Comparison of ENCODE assay signal across 8 mouse cellular contexts in the genomic region with DNA sequence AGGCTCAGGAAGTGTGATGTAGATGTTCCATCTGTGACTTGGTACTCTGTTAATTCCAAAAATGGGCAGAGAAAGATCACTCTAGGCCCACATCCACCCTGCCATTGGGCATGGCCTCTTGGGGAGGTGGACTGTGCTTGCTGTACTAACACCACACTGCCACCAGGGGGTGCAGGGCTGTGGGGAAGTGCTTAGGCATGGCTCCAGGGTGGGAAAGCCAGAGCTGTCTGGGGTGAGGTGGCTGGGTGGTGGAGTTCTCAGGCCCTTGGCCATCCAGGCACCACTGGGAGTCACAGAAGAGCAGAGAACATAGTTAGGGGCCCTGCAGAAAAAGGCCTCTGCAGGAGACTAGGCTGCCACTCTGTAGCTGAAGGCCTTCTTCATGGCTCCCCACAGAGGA.
A peak's percentile ranks its signal among the peaks of the same experiment; 100 is the strongest.
DNase-seq lines count a peak whose midpoint lies in the region; ATAC-seq and TF ChIP-seq lines count a peak whose summit lies in the region.
"Had no signal": no experiment of that assay in that cellular context is flagged by ENCODE, and none has a peak within 500 bp of the region (broad histone marks: within the 10 kb centered on the region; RNA-seq: fewer than 3 reads in every experiment).

No protein-coding gene starts in this region.

- TF ChIP-seq CTCF in liver, adult 2 months (IDR thresholded peaks at IDR 0.05; ENCODE audit: low read depth, low read length), result peak; percentile 87
- TF ChIP-seq CTCF in MEL (IDR thresholded peaks at IDR 0.05 in 2 of 3, conservative IDR thresholded peaks at IDR 0.05 in 1 of 3; ENCODE audit: control insufficient read depth in 1 of 3, insufficient read depth in 1 of 3, low read depth in 2 of 3, low read length in 3 of 3, poor library complexity in 1 of 3, severe bottlenecking in 1 of 3), result peak; percentile 62 to 69 (median 67)
- peak; percentile 65 for TF ChIP-seq CTCF in lung, embryonic 14.5 days (IDR thresholded peaks at IDR 0.05; ENCODE audit: low read depth)
- TF ChIP-seq CTCF in thymus, adult 2 months (IDR thresholded peaks at IDR 0.05; ENCODE audit: borderline replicate concordance, control insufficient read depth, extremely low read depth, insufficient read depth, low read length, poor library complexity), result peak; percentile 88

- TF ChIP-seq POLR2A in liver, adult 2 months (IDR thresholded peaks at IDR 0.05; ENCODE audit: extremely low read depth, insufficient read depth, low read length), result no peak
- no peak for TF ChIP-seq POLR2A in MEL (IDR thresholded peaks at IDR 0.05; ENCODE audit: control insufficient read depth in 1 of 2, insufficient read depth in 1 of 2, low read depth in 1 of 2, low read length in 2 of 2, poor library complexity in 1 of 2)
- no peak for TF ChIP-seq POLR2A in thymus, adult 2 months (IDR thresholded peaks at IDR 0.05; ENCODE audit: control insufficient read depth, extremely low read depth, insufficient read depth, low read length, poor library complexity)

- no peak overlapping the region for H3K4me3 ChIP-seq in liver, adult 2 months (ENCODE audit: insufficient read depth, low read depth, low read length)
- H3K4me3 ChIP-seq in liver, embryonic 11.5 days (ENCODE audit: low read depth, low read length), result no peak overlapping the region
- H3K4me3 ChIP-seq in MEL (ENCODE audit: control insufficient read depth in 1 of 2, insufficient read depth in 1 of 2, low read depth in 2 of 2, low read length in 2 of 2), result no peak overlapping the region
- H3K4me3 ChIP-seq in lung, embryonic 14.5 days (ENCODE audit: low read depth, low read length), result no peak overlapping the region
- no peak overlapping the region for H3K4me3 ChIP-seq in thymus, adult 2 months (ENCODE audit: control insufficient read depth, insufficient read depth, low read length)
- H3K4me3 ChIP-seq: heart, embryonic 13.5 days had no signal

- no peak for TF ChIP-seq EP300 in MEL (IDR thresholded peaks at IDR 0.05; ENCODE audit: low read depth in 1 of 2, low read length in 2 of 2)

- no peak overlapping the region for H3K27ac ChIP-seq in liver, adult 2 months (replicated peaks; ENCODE audit: insufficient read depth, low read depth, low read length)
- H3K27ac ChIP-seq in liver, embryonic 11.5 days (ENCODE audit: low read depth, low read length), result no peak overlapping the region
- no peak overlapping the region for H3K27ac ChIP-seq in MEL (ENCODE audit: control insufficient read depth, low read depth, low read length)
- H3K27ac ChIP-seq in lung, embryonic 14.5 days (ENCODE audit: low read depth), result no peak overlapping the region
- H3K27ac ChIP-seq in thymus, adult 2 months (ENCODE audit: control insufficient read depth, insufficient read depth, low read length), result no peak overlapping the region
- H3K27ac ChIP-seq: heart, embryonic 13.5 days had no signal

- no peak overlapping the region for H3K4me2 ChIP-seq in liver, embryonic 11.5 days
- no peak overlapping the region for H3K4me2 ChIP-seq in lung, embryonic 14.5 days
- H3K4me2 ChIP-seq: heart, embryonic 13.5 days had no signal

- no peaks in the 10 kb centered on the region for H3K4me1 ChIP-seq in liver, adult 2 months (ENCODE audit: control insufficient read depth, insufficient read depth, low read length)
- H3K4me1 ChIP-seq in liver, embryonic 11.5 days (replicated peaks; ENCODE audit: control insufficient read depth, insufficient read depth, low read length), result no peaks in the 10 kb centered on the region
- H3K4me1 ChIP-seq in MEL (ENCODE audit: control insufficient read depth in 1 of 2, insufficient read depth in 2 of 2, low read length in 2 of 2), result no peaks in the 10 kb centered on the region
- H3K4me1 ChIP-seq in lung, embryonic 14.5 days (ENCODE audit: insufficient read depth), result no peaks in the 10 kb centered on the region
- no peaks in the 10 kb centered on the region for H3K4me1 ChIP-seq in thymus, adult 2 months (replicated peaks; ENCODE audit: control insufficient read depth, insufficient read depth, low read length)
- H3K4me1 ChIP-seq: heart, embryonic 13.5 days had no signal

- peak; percentile 40 for TF ChIP-seq RAD21 in MEL (IDR thresholded peaks at IDR 0.05; ENCODE audit: low read depth, low read length)

- H3K9me3 ChIP-seq in liver, embryonic 11.5 days (ENCODE audit: control insufficient read depth, low read length), result no peaks in the 10 kb centered on the region
- H3K9me3 ChIP-seq in MEL (replicated peaks; ENCODE audit: insufficient read depth, low read length), result no peaks in the 10 kb centered on the region
- no peaks in the 10 kb centered on the region for H3K9me3 ChIP-seq in lung, embryonic 14.5 days (ENCODE audit: low read depth, low read length)

- no peak for ATAC-seq in liver, embryonic 11.5 days (replicated peaks; ENCODE audit: low FRiP score)
- ATAC-seq in common myeloid progenitor, adult 5-6 weeks (replicated peaks; ENCODE audit: low read depth, poor library complexity, severe bottlenecking), result peak; percentile 93
- ATAC-seq in lung, embryonic 14.5 days (ENCODE audit: insufficient read depth), result no peak

- H3K36me3 ChIP-seq in liver, adult 2 months (ENCODE audit: control insufficient read depth, insufficient read depth, low read length), result no peaks in the 10 kb centered on the region
- H3K36me3 ChIP-seq in liver, embryonic 11.5 days (ENCODE audit: control insufficient read depth, insufficient read depth, low read length), result no peaks in the 10 kb centered on the region
- no peaks in the 10 kb centered on the region for H3K36me3 ChIP-seq in MEL (ENCODE audit: control insufficient read depth in 1 of 2, insufficient read depth in 2 of 2, low read length in 2 of 2)
- H3K36me3 ChIP-seq in lung, embryonic 14.5 days (ENCODE audit: insufficient read depth), result no peaks in the 10 kb centered on the region
- H3K36me3 ChIP-seq in thymus, adult 2 months (ENCODE audit: control insufficient read depth, insufficient read depth, low read length), result no peaks in the 10 kb centered on the region
- H3K36me3 ChIP-seq: heart, embryonic 13.5 days had no signal

- peak; percentile 5 for DNase-seq in liver, adult 2 months (ENCODE audit: extremely low read depth, low read depth, low spot score)
- no peak for DNase-seq in liver, embryonic 11.5 days (ENCODE audit: low spot score)
- DNase-seq in MEL (ENCODE audit: low read depth, low spot score), result peak; percentile 38
- peak; percentile 11 for DNase-seq in lung, embryonic 14.5 days
- DNase-seq in thymus, adult 2 months, result peak; percentile 67
- no peak for DNase-seq in left cerebral cortex, adult 8-10 months (ENCODE audit: low spot score in 2 of 2)

- H3K27me3 ChIP-seq in liver, adult 2 months (ENCODE audit: control insufficient read depth, insufficient read depth, low read length), result no peaks in the 10 kb centered on the region
- no peaks in the 10 kb centered on the region for H3K27me3 ChIP-seq in liver, embryonic 11.5 days (replicated peaks; ENCODE audit: control insufficient read depth, insufficient read depth, low read length)
- no peaks in the 10 kb centered on the region for H3K27me3 ChIP-seq in MEL (ENCODE audit: control insufficient read depth in 1 of 2, insufficient read depth in 2 of 2, low read length in 2 of 2)
- no peaks in the 10 kb centered on the region for H3K27me3 ChIP-seq in lung, embryonic 14.5 days (ENCODE audit: insufficient read depth, low read length)
- H3K27me3 ChIP-seq in thymus, adult 2 months (ENCODE audit: control insufficient read depth, insufficient read depth, low read length), result no peaks in the 10 kb centered on the region
- H3K27me3 ChIP-seq: heart, embryonic 13.5 days had no signal

- H3K79me2 ChIP-seq in liver, adult 2 months (ENCODE audit: control insufficient read depth, insufficient read depth, low read length), result no peaks in the 10 kb centered on the region
- no peaks in the 10 kb centered on the region for H3K79me2 ChIP-seq in MEL (ENCODE audit: control insufficient read depth, insufficient read depth, low read length, poor library complexity)

- H3K9ac ChIP-seq in liver, adult 2 months (ENCODE audit: low read depth, low read length), result no peak overlapping the region
- H3K9ac ChIP-seq in liver, embryonic 11.5 days (ENCODE audit: low read depth, low read length), result no peak overlapping the region
- no peak overlapping the region for H3K9ac ChIP-seq in MEL (ENCODE audit: control insufficient read depth, low read depth, low read length, poor library complexity, severe bottlenecking)
- no peak overlapping the region for H3K9ac ChIP-seq in lung, embryonic 14.5 days
- H3K9ac ChIP-seq: heart, embryonic 13.5 days had no signal

TF ChIP-seq in MEL, 35 proteins besides CTCF, POLR2A, EP300 and RAD21:
- TF ChIP-seq MAX (IDR thresholded peaks at IDR 0.05; ENCODE audit: low read length) (no peak), POLR2AphosphoS5 (IDR thresholded peaks at IDR 0.05; ENCODE audit: borderline replicate concordance, low read depth, low read length) (no peak), ZC3H11A (IDR thresholded peaks at IDR 0.05; ENCODE audit: low read depth, low read length) (peak; percentile 34), UBTF (IDR thresholded peaks at IDR 0.05; ENCODE audit: borderline replicate concordance, insufficient read depth, low read depth, low read length) (no peak), MAZ (IDR thresholded peaks at IDR 0.05; ENCODE audit: low read depth, low read length) (no peak), TBP (IDR thresholded peaks at IDR 0.05; ENCODE audit: low read depth, low read length) (no peak), SMC3 (IDR thresholded peaks at IDR 0.05; ENCODE audit: low read depth, low read length) (peak; percentile 75), MYC (IDR thresholded peaks at IDR 0.05; ENCODE audit: low read depth, low read length) (no peak), MXI1 (IDR thresholded peaks at IDR 0.05; ENCODE audit: low read depth, low read length) (no peak), BHLHE40 (IDR thresholded peaks at IDR 0.05; ENCODE audit: borderline replicate concordance, low read depth, low read length) (no peak), JUND (IDR thresholded peaks at IDR 0.05; ENCODE audit: low read depth, low read length) (no peak)

Comparison
In these comparisons a context has a peak if more than half of its experiments do, and no peak if none do; other contexts are left out.
1. DNase-seq: peak in liver, adult 2 months (single experiment), MEL (single experiment), lung, embryonic 14.5 days (single experiment) and thymus, adult 2 months (single experiment); none in liver, embryonic 11.5 days (single experiment) and left cerebral cortex, adult 8-10 months (0 of 2).
2. Peak in every context shown above with its lines, with median percentiles within 50 percentile points of each other: CTCF ChIP-seq.